Mouse (Mus musculus) thymus, adult 2 months (tissue): ENCODE data around the gene Thsd7b. TPM values are rescaled to one million over a fixed set of nuclear protein-coding genes. Genes with fewer than 3 reads are reported as not detected.
"Not testable (repeated sequence)": the region's sequence is repeated elsewhere in the genome, so short reads cannot be mapped to it uniquely, and the experiment has no call there.

Experiments used
- DNase-seq: peaks from one replicate; pipeline ENCODE4 v3.0.0; 2021
- H3K27ac ChIP-seq: fragments of 200-500 bp; 2 replicates; pipeline ENCODE4 v1.5.1; 2012; ENCODE audit warnings: low read length, control low read depth; ENCODE audit not compliant: control insufficient read depth, insufficient read depth
- H3K27me3 ChIP-seq: fragments of 200-500 bp; 2 replicates; pipeline ENCODE4 v1.6.1; 2012; ENCODE audit warnings: mild to moderate bottlenecking, low read length, moderate library complexity, mixed read lengths; ENCODE audit not compliant: control insufficient read depth, insufficient read depth
- H3K36me3 ChIP-seq: fragments of 200-500 bp; 2 replicates; pipeline ENCODE4 v1.6.1; 2012; ENCODE audit warnings: mild to moderate bottlenecking, low read length, moderate library complexity; ENCODE audit not compliant: control insufficient read depth, insufficient read depth
- H3K4me1 ChIP-seq: fragments of 200-500 bp; replicated peaks from 2 replicates; pipeline ENCODE4 v1.6.1; 2012; ENCODE audit warnings: low read length; ENCODE audit not compliant: control insufficient read depth, insufficient read depth
- H3K4me3 ChIP-seq: fragments of 200-500 bp; 2 replicates; pipeline ENCODE4 v1.5.1; 2012; ENCODE audit warnings: mild to moderate bottlenecking, low read length, control low read depth, moderate library complexity; ENCODE audit not compliant: control insufficient read depth, insufficient read depth
- CTCF ChIP-seq: fragments of 200-500 bp; IDR thresholded peaks from 2 replicates; pipeline ENCODE4 v1.5.1; 2012; ENCODE audit warnings: mild to moderate bottlenecking, control low read depth, low read length, moderate library complexity, borderline replicate concordance; ENCODE audit not compliant: control insufficient read depth, poor library complexity, insufficient read depth; ENCODE audit errors: extremely low read depth
- POLR2A ChIP-seq: fragments of 200-500 bp; IDR thresholded peaks from 2 replicates; pipeline ENCODE4 v1.6.1; 2012; ENCODE audit warnings: mild to moderate bottlenecking, low read length, control low read depth, moderate library complexity; ENCODE audit not compliant: control insufficient read depth, poor library complexity, insufficient read depth; ENCODE audit errors: extremely low read depth
- WGBS: fragments of 180-500 bp; shearing (Covaris S2); methylation state at CpG from one replicate; pipeline ENCODE4 v1.1.7; 2018; 5-methylcytosine and 5-hydroxymethylcytosine counted together
- polyA plus RNA-seq: library from polyadenylated mRNA; depleted of rRNA; stranded (reverse); fragments of >200 nt; gene quantifications from 2 replicates; pipeline ENCODE4 v1.2.3, GENCODE M21; 2012

The Thsd7b gene
- polyA plus RNA-seq, 1 experiment, result 0.55 TPM

DNA sequence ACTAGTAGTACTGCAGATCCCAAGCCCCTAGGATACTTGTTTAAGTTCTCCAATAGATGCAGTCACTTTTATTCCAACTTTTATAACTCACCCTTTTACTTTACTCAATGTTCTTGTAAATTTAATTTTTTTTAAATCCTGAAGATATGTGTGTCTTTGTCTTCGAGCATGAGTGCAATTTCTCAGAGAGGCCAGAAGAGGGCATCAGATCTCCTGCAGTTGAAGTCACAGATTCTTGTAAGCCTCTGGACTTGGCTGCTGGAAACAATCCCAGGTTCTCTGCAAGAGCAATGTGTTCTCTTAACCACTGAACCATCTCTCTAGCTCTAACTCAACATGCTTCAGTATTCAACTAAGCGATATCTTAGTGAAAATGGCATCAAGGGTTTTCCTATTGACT, 894.2 kb downstream of the Thsd7b start:
- TF ChIP-seq POLR2A (no peak), CTCF (no peak)
- Histone ChIP-seq H3K36me3 (no peaks in the 10 kb centered on the region), H3K27ac (no peak overlapping the region), H3K4me1 (no peaks in the 10 kb centered on the region), H3K27me3 (no peaks in the 10 kb centered on the region), H3K4me3 (no peak overlapping the region)
- no peak for DNase-seq
- WGBS, result 68% methylated on average over 2 of the region's 2 CpGs

DNA sequence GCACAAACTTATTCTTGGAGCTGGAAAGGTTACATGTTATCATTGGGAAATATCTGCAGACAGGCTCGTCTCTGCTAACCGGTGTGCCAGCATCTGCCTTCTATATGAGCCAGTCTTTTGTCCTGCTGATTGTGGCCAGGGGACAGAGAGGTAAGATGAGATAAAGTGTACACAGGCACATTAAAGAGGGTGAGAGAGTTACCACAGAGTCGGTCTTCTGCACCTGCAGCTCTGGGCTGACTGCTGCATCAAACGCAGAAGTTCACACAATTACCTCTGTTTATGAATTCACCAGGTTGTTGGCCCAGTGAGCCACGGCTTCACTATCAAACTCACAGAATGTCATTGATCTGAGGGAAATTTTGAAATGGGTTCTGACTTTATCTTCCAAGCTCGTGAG, 896.8 kb downstream of the Thsd7b start:
- no peaks in the 10 kb centered on the region for H3K36me3 ChIP-seq
- H3K27ac ChIP-seq, result no peak overlapping the region
- no peak overlapping the region for H3K4me3 ChIP-seq
- TF ChIP-seq CTCF, result no peak
- no peak for TF ChIP-seq POLR2A
- no peak for DNase-seq
- WGBS, result 67% methylated on average over 6 of the region's 6 CpGs
- H3K4me1 ChIP-seq, result no peaks in the 10 kb centered on the region
- H3K27me3 ChIP-seq, result no peaks in the 10 kb centered on the region

DNA sequence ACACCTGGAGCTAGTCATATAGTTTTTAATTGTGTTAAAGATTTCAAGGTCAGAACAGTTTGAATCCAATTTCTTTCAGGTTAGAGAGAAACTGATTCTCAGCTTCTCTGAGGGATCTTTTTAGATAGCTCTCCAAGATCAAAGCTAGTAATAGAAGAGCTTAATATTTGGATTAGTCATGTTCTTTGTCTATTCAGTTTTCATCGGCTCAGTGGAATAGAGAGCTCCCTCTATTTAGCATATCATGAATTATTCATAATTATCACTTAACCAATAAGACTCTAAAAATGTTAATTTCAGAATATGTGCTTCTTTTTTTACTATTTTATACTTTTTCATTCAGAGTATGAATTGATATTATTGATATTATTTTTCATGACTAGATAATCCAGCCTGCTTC, 897.2 kb downstream of the Thsd7b start:
- 90% methylated on average over 1 of the region's 1 CpGs for WGBS
- no peak overlapping the region for H3K4me3 ChIP-seq
- TF ChIP-seq CTCF (no peak), POLR2A (no peak)
- no peaks in the 10 kb centered on the region for H3K36me3 ChIP-seq
- no peaks in the 10 kb centered on the region for H3K27me3 ChIP-seq
- no peak for DNase-seq
- H3K4me1 ChIP-seq, result no peaks in the 10 kb centered on the region
- H3K27ac ChIP-seq, result no peak overlapping the region

DNA sequence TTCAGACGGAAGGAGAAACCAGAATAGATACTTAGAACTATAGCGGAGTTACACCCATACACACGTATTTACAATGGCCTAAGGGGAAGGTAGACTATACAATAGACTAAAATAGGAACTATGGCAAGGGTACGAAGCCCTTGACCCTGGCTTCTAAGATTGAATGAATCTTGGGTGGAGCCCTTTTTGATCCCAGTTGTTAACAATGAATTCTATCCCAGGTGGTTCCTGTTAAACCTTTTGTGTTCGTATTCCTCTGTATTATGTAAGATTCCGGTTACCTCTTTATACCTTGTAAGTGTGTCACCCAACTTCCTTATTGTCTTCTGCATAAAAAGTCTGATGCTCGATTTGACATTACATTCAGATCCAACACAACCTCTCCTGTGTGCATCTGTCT, 913.7 kb downstream of the Thsd7b start:
- not testable (repeated sequence) for H3K4me1 ChIP-seq, H3K27ac ChIP-seq, H3K27me3 ChIP-seq, H3K4me3 ChIP-seq, H3K36me3 ChIP-seq, DNase-seq
- 94% methylated on average over 7 of the region's 7 CpGs for WGBS

GRCm38 (mm10) chr1:130192190-130193028, 919.3 kb downstream of the Thsd7b start:
- H3K4me1 ChIP-seq, result no peaks in the 10 kb centered on the region
- no peak for TF ChIP-seq POLR2A
- TF ChIP-seq CTCF, result no peak
- DNase-seq, result no peak
- no peaks in the 10 kb centered on the region for H3K27me3 ChIP-seq
- no peak overlapping the region for H3K27ac ChIP-seq
- no peak overlapping the region for H3K4me3 ChIP-seq
- H3K36me3 ChIP-seq, result no peaks in the 10 kb centered on the region
- 52% methylated on average over 6 of the region's 6 CpGs for WGBS

DNA sequence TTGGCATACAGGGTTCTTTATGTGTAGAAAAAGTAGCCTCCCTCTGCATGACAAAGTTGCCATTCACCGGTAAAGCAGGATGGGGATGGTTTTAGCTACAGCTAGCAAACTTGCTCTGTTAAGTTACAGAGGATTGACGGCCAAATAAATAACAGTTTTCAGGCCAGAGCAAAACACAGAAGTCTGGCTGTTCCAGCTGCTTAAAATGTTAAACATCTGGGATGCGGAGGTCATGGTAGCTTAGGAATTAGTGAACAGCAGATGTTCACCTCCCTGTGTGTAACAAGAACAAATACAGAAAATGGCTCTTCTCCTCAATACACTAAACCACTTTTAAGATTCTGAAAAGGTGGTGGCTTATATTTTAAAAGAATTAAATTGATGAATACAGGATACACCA, 944.3 kb downstream of the Thsd7b start:
- no peaks in the 10 kb centered on the region for H3K36me3 ChIP-seq
- H3K27ac ChIP-seq, result no peak overlapping the region
- TF ChIP-seq POLR2A (no peak), CTCF (no peak)
- H3K4me3 ChIP-seq, result no peak overlapping the region
- no peaks in the 10 kb centered on the region for H3K27me3 ChIP-seq
- WGBS, result 94% methylated on average over 3 of the region's 3 CpGs
- no peaks in the 10 kb centered on the region for H3K4me1 ChIP-seq
- DNase-seq, result no peak

GRCm38 (mm10) chr1:130222904-130223303, 949.8 kb downstream of the Thsd7b start:
- TF ChIP-seq CTCF (no peak), POLR2A (no peak)
- Histone ChIP-seq H3K4me3 (no peak overlapping the region), H3K27me3 (no peaks in the 10 kb centered on the region), H3K27ac (no peak overlapping the region), H3K4me1 (no peaks in the 10 kb centered on the region), H3K36me3 (no peaks in the 10 kb centered on the region)
- 87% methylated on average over 2 of the region's 2 CpGs for WGBS
- DNase-seq, result no peak
